Comparison of ENCODE assay signal across 8 mouse cellular contexts in genomic region chr7:98655681-98656530, GRCm38 (mm10). TPM values are rescaled to one million over a fixed set of nuclear protein-coding genes. Genes with fewer than 3 reads are reported as not detected.
A peak's percentile ranks its signal among the peaks of the same experiment; 100 is the strongest.
DNase-seq lines count a peak whose midpoint lies in the region; ATAC-seq and TF ChIP-seq lines count a peak whose summit lies in the region.

No protein-coding gene starts in this region.

- H3K36me3 ChIP-seq in ES-E14 (ENCODE audit: control insufficient read depth, insufficient read depth, low read length, poor library complexity, severe bottlenecking) = peaks cover 2% of the 10 kb centered on the region
- H3K36me3 ChIP-seq in forebrain, embryonic 14.5 days (ENCODE audit: control insufficient read depth, insufficient read depth, low read length) = peaks cover 38% of the 10 kb centered on the region
- peaks cover 30% of the 10 kb centered on the region for H3K36me3 ChIP-seq in liver, postnatal 0 days (replicated peaks; ENCODE audit: insufficient read depth, low read length)
- H3K36me3 ChIP-seq in neural tube, embryonic 13.5 days = peaks cover 21% of the 10 kb centered on the region
- no peaks in the 10 kb centered on the region for H3K36me3 ChIP-seq in testis, adult 2 months (ENCODE audit: control insufficient read depth, insufficient read depth, low read length)

- intact Hi-C loops in heart, postnatal 14 days (cut with DNase I) = loop anchor here (2.0 kb wide), 1 partner anchor 47 kb away; the partner anchor contains the start of gene Thap12

- no peaks in the 10 kb centered on the region for H3K27me3 ChIP-seq in forebrain, embryonic 14.5 days (replicated peaks; ENCODE audit: control insufficient read depth, insufficient read depth, low read length)
- no peaks in the 10 kb centered on the region for H3K27me3 ChIP-seq in liver, postnatal 0 days (ENCODE audit: insufficient read depth, low read length)
- no peaks in the 10 kb centered on the region for H3K27me3 ChIP-seq in neural tube, embryonic 13.5 days
- no peaks in the 10 kb centered on the region for H3K27me3 ChIP-seq in testis, adult 2 months (ENCODE audit: control insufficient read depth, insufficient read depth, low read length)

- peak; percentile 40 for TF ChIP-seq CTCF in liver, postnatal 0 days (IDR thresholded peaks at IDR 0.05; ENCODE audit: low read depth)
- TF ChIP-seq CTCF in testis, adult 2 months (IDR thresholded peaks at IDR 0.05; ENCODE audit: control insufficient read depth, insufficient read depth, insufficient replicate concordance, low read depth, low read length) = no peak

- peak overlapping the region; percentile 87 to 93 for H3K4me3 ChIP-seq in ES-E14 (ENCODE audit: insufficient read depth in 1 of 2, low read depth in 1 of 2, low read length in 2 of 2, poor library complexity in 1 of 2, severe bottlenecking in 1 of 2)
- peak overlapping the region; percentile 95 for H3K4me3 ChIP-seq in forebrain, embryonic 14.5 days (ENCODE audit: low read depth, low read length)
- H3K4me3 ChIP-seq in liver, postnatal 0 days (ENCODE audit: low read depth, low read length) = peak overlapping the region; percentile 92
- H3K4me3 ChIP-seq in neural tube, embryonic 13.5 days = peak overlapping the region; percentile 93
- H3K4me3 ChIP-seq in testis, adult 2 months (ENCODE audit: control insufficient read depth, low read depth, low read length) = peak overlapping the region; percentile 99

- DNase-seq in ES-E14 (ENCODE audit: low read depth, low spot score) = peak; percentile 76
- DNase-seq in cerebellum, adult 11 months = peak; percentile 69
- DNase-seq in forebrain, embryonic 14.5 days (ENCODE audit: low spot score) = peak; percentile 89
- peak; percentile 76 to 84 for DNase-seq in heart, postnatal 14 days
- peak; percentile 77 for DNase-seq in layer of hippocampus, adult 11-12 months (ENCODE audit: low spot score)
- peak; percentile 85 for DNase-seq in liver, postnatal 0 days

- H3K9ac ChIP-seq in ES-E14 (ENCODE audit: insufficient read depth, low read depth, low read length, poor library complexity, severe bottlenecking) = peak overlapping the region; percentile 88
- H3K9ac ChIP-seq in forebrain, embryonic 14.5 days (ENCODE audit: low read length) = peak overlapping the region; percentile 94
- peak overlapping the region; percentile 90 for H3K9ac ChIP-seq in liver, postnatal 0 days (replicated peaks)
- peak overlapping the region; percentile 89 for H3K9ac ChIP-seq in neural tube, embryonic 13.5 days

- under 1% methylated on average over 71 of the region's 74 CpGs for WGBS in forebrain, embryonic 14.5 days
- 1% methylated on average over 70 of the region's 74 CpGs for WGBS in liver, postnatal 0 days (ENCODE audit: insufficient replicate concordance)
- under 1% methylated on average over 72 of the region's 74 CpGs for WGBS in neural tube, embryonic 13.5 days

- in situ Hi-C loops in ES-E14 (cut with MboI; ENCODE audit: low sequenced_read_pairs in 2 of 2, unreplicated experiment in 2 of 2) = no loop called here

- peak overlapping the region; percentile 80 for H3K27ac ChIP-seq in ES-E14 (ENCODE audit: insufficient read depth, low read depth, low read length, poor library complexity, severe bottlenecking)
- peak overlapping the region; percentile 94 for H3K27ac ChIP-seq in forebrain, embryonic 14.5 days (ENCODE audit: low read depth, low read length)
- peak overlapping the region; percentile 90 for H3K27ac ChIP-seq in liver, postnatal 0 days (ENCODE audit: low read depth)
- H3K27ac ChIP-seq in neural tube, embryonic 13.5 days (replicated peaks) = peak overlapping the region; percentile 96
- peak overlapping the region; percentile 90 for H3K27ac ChIP-seq in testis, adult 2 months (ENCODE audit: control insufficient read depth, insufficient read depth, low read depth, low read length)

- no peaks in the 10 kb centered on the region for H3K4me1 ChIP-seq in ES-E14 (ENCODE audit: control insufficient read depth in 2 of 2, insufficient read depth in 2 of 2, low read length in 2 of 2, poor library complexity in 1 of 2)
- H3K4me1 ChIP-seq in forebrain, embryonic 14.5 days (ENCODE audit: control insufficient read depth, insufficient read depth, low read length) = peaks cover 23% of the 10 kb centered on the region
- peaks cover 14% of the 10 kb centered on the region for H3K4me1 ChIP-seq in liver, postnatal 0 days (ENCODE audit: insufficient read depth)
- H3K4me1 ChIP-seq in neural tube, embryonic 13.5 days (replicated peaks) = peaks cover 44% of the 10 kb centered on the region
- no peaks in the 10 kb centered on the region for H3K4me1 ChIP-seq in testis, adult 2 months (ENCODE audit: control insufficient read depth, insufficient read depth, low read length)

- H3K4me2 ChIP-seq in forebrain, embryonic 14.5 days (ENCODE audit: low read length) = peak overlapping the region; percentile 66
- H3K4me2 ChIP-seq in liver, postnatal 0 days (ENCODE audit: low read depth, low read length) = peak overlapping the region; percentile 79
- peak overlapping the region; percentile 79 for H3K4me2 ChIP-seq in neural tube, embryonic 13.5 days

- TF ChIP-seq POLR2A in testis, adult 2 months (IDR thresholded peaks at IDR 0.05; ENCODE audit: control insufficient read depth, low read depth, low read length) = peak; percentile 22

- peak; percentile 49 for ATAC-seq in forebrain, embryonic 14.5 days
- peak; percentile 46 for ATAC-seq in liver, postnatal 0 days
- ATAC-seq in neural tube, embryonic 13.5 days (ENCODE audit: low read depth) = peak; percentile 82

- no peak for TF ChIP-seq EP300 in liver, postnatal 0 days (IDR thresholded peaks at IDR 0.05; ENCODE audit: low read depth)

- no peaks in the 10 kb centered on the region for H3K9me3 ChIP-seq in ES-E14 (ENCODE audit: control insufficient read depth, insufficient read depth, low read depth, low read length)
- H3K9me3 ChIP-seq in forebrain, embryonic 14.5 days (replicated peaks; ENCODE audit: control insufficient read depth, low read length) = no peaks in the 10 kb centered on the region
- no peaks in the 10 kb centered on the region for H3K9me3 ChIP-seq in liver, postnatal 0 days (ENCODE audit: low read length)
- H3K9me3 ChIP-seq in neural tube, embryonic 13.5 days = no peaks in the 10 kb centered on the region

TF ChIP-seq in ES-E14, 5 proteins besides CTCF, POLR2A, EP300 and RAD21:
- TF ChIP-seq CHD2 (IDR thresholded peaks at IDR 0.05; ENCODE audit: low read depth, low read length) (no peak), MAFK (IDR thresholded peaks at IDR 0.05; ENCODE audit: insufficient read depth, low read depth, low read length) (no peak), ZC3H11A (IDR thresholded peaks at IDR 0.05; ENCODE audit: borderline replicate concordance, low read depth, low read length) (no peak), ZNF384 (IDR thresholded peaks at IDR 0.05; ENCODE audit: low read depth, low read length) (no peak), HCFC1 (IDR thresholded peaks at IDR 0.05; ENCODE audit: borderline replicate concordance, insufficient read depth, low read length) (no peak)
TF ChIP-seq in ES-E14: peak in this region for 0.

RNA-seq across cellular contexts. Expression of gene Emsy, which starts 0.7 kb away (rescaled TPM):
- total RNA-seq in ES-E14 (2012; rRNA removed) = 25.5 and 30.7 TPM in 2 replicates
- polyA plus RNA-seq in forebrain, embryonic 14.5 days (2014; fragmentation: Nextera tagmentation; extraction: Ambion mirVana) = 49.4 and 55.7 TPM in 2 replicates
- total RNA-seq in heart, postnatal 14 days (2021) = 10 to 100 TPM; 29.3 to 31.7 TPM
- polyA plus RNA-seq in liver, postnatal 0 days (2015; fragmentation: Nextera tagmentation; extraction: Ambion mirVana) = 3.4 and 3.7 TPM in 2 replicates
- 35.1 and 35.2 TPM in 2 replicates for polyA plus RNA-seq in neural tube, embryonic 13.5 days (2015; fragmentation: Nextera tagmentation; extraction: Ambion mirVana)
- 17.6 and 19.3 TPM in 2 replicates for polyA plus RNA-seq in testis, adult 2 months (2012; rRNA removed)

RNA-seq across cellular contexts. Expression of gene Thap12, which starts 47.0 kb away (rescaled TPM):
- total RNA-seq in ES-E14 (2012; rRNA removed) = 19.9 and 29.9 TPM in 2 replicates
- polyA plus RNA-seq in forebrain, embryonic 14.5 days (2014; fragmentation: Nextera tagmentation; extraction: Ambion mirVana) = 42.5 and 48.3 TPM in 2 replicates
- total RNA-seq in heart, postnatal 14 days (2021) = 10 to 100 TPM; 60.5 to 70.9 TPM
- 14.0 and 15.7 TPM in 2 replicates for polyA plus RNA-seq in liver, postnatal 0 days (2015; fragmentation: Nextera tagmentation; extraction: Ambion mirVana)
- polyA plus RNA-seq in neural tube, embryonic 13.5 days (2015; fragmentation: Nextera tagmentation; extraction: Ambion mirVana) = 45.5 and 49.6 TPM in 2 replicates
- 3.5 and 4.3 TPM in 2 replicates for polyA plus RNA-seq in testis, adult 2 months (2012; rRNA removed)

Comparison
In these comparisons a context has a peak if more than half of its experiments do, and no peak if none do; other contexts are left out.
1. Peak in every context shown above with its lines: DNase-seq, ATAC-seq, H3K4me3 ChIP-seq and H3K27ac ChIP-seq.